Mouse (Mus musculus) neural tube, embryonic 15.5 days (tissue): Measurements from ENCODE around the gene Crybb3. TPM values are rescaled to one million over a fixed set of nuclear protein-coding genes. Genes with fewer than 3 reads are reported as not detected.

ENCODE experiments used
- ATAC-seq: fragments of 200-750 bp; cut with Nextera tagmentation; 2 replicates; pipeline ENCODE4 v1.8.0; 2017; ENCODE audit warnings: mild to moderate bottlenecking, moderate TSS enrichment, moderate library complexity; ENCODE audit not compliant: low FRiP score
- H3K27ac ChIP-seq: fragments of 300-500 bp; sonication (generic); replicated peaks from 2 replicates; pipeline ENCODE4 v1.5.1; 2015; ENCODE audit warnings: mild to moderate bottlenecking, inconsistent platforms
- H3K27me3 ChIP-seq: fragments of 300-500 bp; sonication (generic); replicated peaks from 2 replicates; pipeline ENCODE4 v1.6.1; 2015; ENCODE audit warnings: inconsistent platforms
- H3K36me3 ChIP-seq: fragments of 300-500 bp; sonication (generic); 2 replicates; pipeline ENCODE4 v1.6.1; 2015; ENCODE audit warnings: inconsistent platforms
- H3K4me1 ChIP-seq: fragments of 300-500 bp; sonication (generic); 2 replicates; pipeline ENCODE4 v1.6.1; 2015; ENCODE audit warnings: inconsistent platforms
- H3K4me2 ChIP-seq: fragments of 300-500 bp; sonication (generic); 2 replicates; pipeline ENCODE4 v1.6.1; 2015; ENCODE audit warnings: inconsistent platforms, mild to moderate bottlenecking, moderate library complexity
- H3K4me3 ChIP-seq: fragments of 300-500 bp; sonication (generic); replicated peaks from 2 replicates; pipeline ENCODE4 v1.5.1; 2015; ENCODE audit warnings: mild to moderate bottlenecking, inconsistent platforms
- H3K9ac ChIP-seq: fragments of 300-500 bp; sonication (generic); replicated peaks from 2 replicates; pipeline ENCODE4 v1.6.1; 2015; ENCODE audit warnings: mild to moderate bottlenecking, inconsistent platforms
- H3K9me3 ChIP-seq: fragments of 300-500 bp; sonication (generic); replicated peaks from 2 replicates; pipeline ENCODE4 v1.6.1; 2016; ENCODE audit warnings: inconsistent platforms
- WGBS: fragments of 180-500 bp; shearing (Covaris S2); methylation state at CpG from one replicate; pipeline ENCODE4 v1.1.7; 2015; ENCODE audit warnings: mixed read lengths; 5-methylcytosine and 5-hydroxymethylcytosine counted together
- polyA plus RNA-seq: library from polyadenylated mRNA; unstranded; fragments of >200 nt; fragmentation: Nextera tagmentation; extraction: Ambion mirVana; gene quantifications from 2 replicates; pipeline ENCODE4 v1.2.1, GENCODE M21; 2015

Gene Crybb3
- polyA plus RNA-seq, 1 experiment from 2014 or later: 1.5 TPM

GRCm38 (mm10) chr5:113085931-113086330, 4.5 kb upstream of the Crybb3 start:
- no peak overlapping the region for H3K4me2 ChIP-seq
- H3K36me3 ChIP-seq: no peaks in the 10 kb centered on the region
- H3K27ac ChIP-seq: peak overlapping the region; percentile 64
- 41% methylated on average over 2 of the region's 2 CpGs for WGBS
- no peak overlapping the region for H3K9ac ChIP-seq
- no peak overlapping the region for H3K4me3 ChIP-seq
- no peak for ATAC-seq
- H3K9me3 ChIP-seq: no peaks in the 10 kb centered on the region
- no peaks in the 10 kb centered on the region for H3K27me3 ChIP-seq
- peaks cover 22% of the 10 kb centered on the region for H3K4me1 ChIP-seq

- WGBS: 87% methylated on average over 2 of the region's 2 CpGs
- peaks cover 24% of the 10 kb centered on the region for H3K4me1 ChIP-seq
- no peaks in the 10 kb centered on the region for H3K27me3 ChIP-seq
- no peak overlapping the region for H3K4me3 ChIP-seq
- H3K36me3 ChIP-seq: no peaks in the 10 kb centered on the region
- H3K9ac ChIP-seq: no peak overlapping the region
- no peak overlapping the region for H3K4me2 ChIP-seq
- ATAC-seq: no peak
- H3K27ac ChIP-seq: no peak overlapping the region
- no peaks in the 10 kb centered on the region for H3K9me3 ChIP-seq
Observed at GRCm38 (mm10) chr5:113084309-113084708, 2.9 kb upstream of the Crybb3 start.

- WGBS: 69% methylated on average over 19 of the region's 19 CpGs
- Histone ChIP-seq H3K4me3 (no peak overlapping the region), H3K36me3 (no peaks in the 10 kb centered on the region), H3K4me1 (peaks cover 24% of the 10 kb centered on the region), H3K9me3 (no peaks in the 10 kb centered on the region), H3K27ac (no peak overlapping the region), H3K4me2 (no peak overlapping the region), H3K9ac (no peak overlapping the region), H3K27me3 (no peaks in the 10 kb centered on the region; the same call in 1 of the 2 replicates)
- no peak for ATAC-seq
Observed at GRCm38 (mm10) chr5:113082356-113083168, 1.2 kb upstream of the Crybb3 start.

GRCm38 (mm10) chr5:113081020-113081419, 364 bp downstream of the Crybb3 start:
- no peaks in the 10 kb centered on the region for H3K9me3 ChIP-seq
- no peak overlapping the region for H3K4me3 ChIP-seq
- H3K4me1 ChIP-seq: peaks cover 11% of the 10 kb centered on the region
- no peak overlapping the region for H3K27ac ChIP-seq
- no peak overlapping the region for H3K9ac ChIP-seq
- H3K36me3 ChIP-seq: no peaks in the 10 kb centered on the region
- no peak for ATAC-seq
- no peaks in the 10 kb centered on the region; the same call in 1 of the 2 replicates for H3K27me3 ChIP-seq
- no peak overlapping the region for H3K4me2 ChIP-seq
- 91% methylated on average over 9 of the region's 9 CpGs for WGBS

GRCm38 (mm10) chr5:113079783-113080182, 1.6 kb downstream of the Crybb3 start:
- Histone ChIP-seq H3K4me3 (no peak overlapping the region), H3K4me1 (peaks cover 10% of the 10 kb centered on the region; the same call in 1 of the 2 replicates), H3K27ac (no peak overlapping the region), H3K4me2 (peak overlapping the region; percentile 38), H3K9me3 (no peaks in the 10 kb centered on the region), H3K9ac (no peak overlapping the region), H3K27me3 (no peaks in the 10 kb centered on the region; the same call in 1 of the 2 replicates), H3K36me3 (no peaks in the 10 kb centered on the region)
- ATAC-seq: no peak
- WGBS: 28% methylated on average over 21 of the region's 21 CpGs

- no peak overlapping the region for H3K4me3 ChIP-seq
- peaks cover 10% of the 10 kb centered on the region; the same call in 1 of the 2 replicates for H3K4me1 ChIP-seq
- H3K36me3 ChIP-seq: no peaks in the 10 kb centered on the region
- no peaks in the 10 kb centered on the region for H3K9me3 ChIP-seq
- no peak overlapping the region for H3K9ac ChIP-seq
- WGBS: 64% methylated on average over 5 of the region's 5 CpGs
- no peak overlapping the region for H3K4me2 ChIP-seq
- ATAC-seq: no peak
- H3K27me3 ChIP-seq: no peaks in the 10 kb centered on the region; the same call in 1 of the 2 replicates
- H3K27ac ChIP-seq: no peak overlapping the region
Observed at GRCm38 (mm10) chr5:113078686-113079085, 2.7 kb downstream of the Crybb3 start.

GRCm38 (mm10) chr5:113070017-113070416, 11.4 kb downstream of the Crybb3 start, which contains the start of gene Crybb2:
Gene Crybb2, minus strand, starts transcription at chr5:113070117.
- no peak for ATAC-seq
- H3K27me3 ChIP-seq: no peaks in the 10 kb centered on the region
- H3K4me1 ChIP-seq: no peaks in the 10 kb centered on the region
- H3K9me3 ChIP-seq: no peaks in the 10 kb centered on the region
- H3K9ac ChIP-seq: no peak within 1 kb of the TSS
- H3K36me3 ChIP-seq: no peaks in the 10 kb centered on the region
- no peak within 1 kb of the TSS for H3K27ac ChIP-seq
- H3K4me2 ChIP-seq: no peak within 1 kb of the TSS
- no peak within 1 kb of the TSS for H3K4me3 ChIP-seq

GRCm38 (mm10) chr5:113054308-113054707, 27.1 kb downstream of the Crybb3 start:
- WGBS: 4% methylated on average over 16 of the region's 16 CpGs
- H3K4me2 ChIP-seq: no peak overlapping the region
- peaks cover 3% of the 10 kb centered on the region; the same call in 1 of the 2 replicates for H3K27me3 ChIP-seq
- no peaks in the 10 kb centered on the region for H3K9me3 ChIP-seq
- H3K36me3 ChIP-seq: no peaks in the 10 kb centered on the region
- peak; percentile 32; the same call in 1 of the 2 replicates for ATAC-seq
- H3K9ac ChIP-seq: no peak overlapping the region
- H3K27ac ChIP-seq: no peak overlapping the region
- H3K4me3 ChIP-seq: no peak overlapping the region
- peaks cover 20% of the 10 kb centered on the region for H3K4me1 ChIP-seq

- no peaks in the 10 kb centered on the region for H3K9me3 ChIP-seq
- WGBS: 53% methylated on average over 7 of the region's 7 CpGs
- no peak overlapping the region for H3K4me3 ChIP-seq
- H3K27ac ChIP-seq: peak overlapping the region; percentile 65
- no peaks in the 10 kb centered on the region for H3K36me3 ChIP-seq
- ATAC-seq: no peak
- H3K27me3 ChIP-seq: 0 out of 2 replicates have a peak, but pooled peaks cover 3% of the 10 kb centered on the region
- H3K4me2 ChIP-seq: no peak overlapping the region
- H3K9ac ChIP-seq: no peak overlapping the region
- peaks cover 17% of the 10 kb centered on the region for H3K4me1 ChIP-seq
Observed at GRCm38 (mm10) chr5:113050581-113051185, 30.7 kb downstream of the Crybb3 start.

- no peak for ATAC-seq
- Histone ChIP-seq H3K36me3 (no peaks in the 10 kb centered on the region), H3K9me3 (no peaks in the 10 kb centered on the region), H3K27me3 (0 out of 2 replicates have a peak, but pooled peaks cover 2% of the 10 kb centered on the region), H3K4me3 (no peak overlapping the region), H3K4me1 (peaks cover 12% of the 10 kb centered on the region), H3K9ac (no peak overlapping the region), H3K27ac (no peak overlapping the region), H3K4me2 (no peak overlapping the region)
Observed at GRCm38 (mm10) chr5:113049876-113050275, 31.5 kb downstream of the Crybb3 start.

GRCm38 (mm10) chr5:113045511-113046273, 35.7 kb downstream of the Crybb3 start:
- no peaks in the 10 kb centered on the region for H3K36me3 ChIP-seq
- no peak overlapping the region for H3K27ac ChIP-seq
- H3K27me3 ChIP-seq: no peaks in the 10 kb centered on the region
- 86% methylated on average over 10 of the region's 10 CpGs for WGBS
- H3K9ac ChIP-seq: no peak overlapping the region
- H3K9me3 ChIP-seq: no peaks in the 10 kb centered on the region
- H3K4me3 ChIP-seq: no peak overlapping the region
- peaks cover 20% of the 10 kb centered on the region for H3K4me1 ChIP-seq
- no peak overlapping the region for H3K4me2 ChIP-seq
- no peak for ATAC-seq
